Mouse (Mus musculus): ENCODE measurements around the gene Acy3. TPM values are rescaled to one million over a fixed set of nuclear protein-coding genes. Genes with fewer than 3 reads are reported as not detected.

Gene Acy3
- polyA plus RNA-seq, 1 experiment from 2014 or later: 1.3 TPM

GRCm38 (mm10) chr19:4005091-4005490 is 18.7 kb downstream of the Acy3 start:
- Histone ChIP-seq H3K9me3 (no peaks in the 10 kb centered on the region), H3K36me3 (peaks cover 50% of the 10 kb centered on the region), H3K27ac (replicated peaks) (no peak overlapping the region), H3K27me3 (0 out of 2 replicates have a peak, but pooled peaks cover 7% of the 10 kb centered on the region), H3K4me1 (peaks cover 10% of the 10 kb centered on the region), H3K4me3 (no peak overlapping the region), H3K9ac (replicated peaks) (no peak overlapping the region), H3K4me2 (replicated peaks) (no peak overlapping the region)
- no peak for ATAC-seq (ENCODE audit: low FRiP score, low read depth)
- 88% methylated on average over 9 of the region's 9 CpGs for WGBS

DNA sequence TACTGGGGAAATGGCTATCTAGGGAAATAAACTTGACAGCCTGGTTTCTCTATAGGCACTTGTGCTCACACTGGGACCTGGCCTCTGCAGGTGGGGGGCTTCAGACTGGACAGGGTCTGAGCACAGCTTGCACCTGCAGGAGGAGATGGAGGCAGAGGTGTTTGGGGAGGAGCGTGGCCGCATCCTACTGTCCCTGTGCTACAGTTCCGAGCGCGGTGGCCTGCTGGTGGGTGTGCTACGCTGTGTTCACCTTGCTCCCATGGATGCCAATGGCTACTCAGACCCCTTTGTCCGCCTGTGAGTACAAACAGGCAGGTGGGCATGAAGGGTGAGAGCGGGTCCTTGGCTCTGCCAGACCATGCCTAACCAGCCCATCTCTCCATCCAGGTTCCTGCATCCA is 19.6 kb downstream of the Acy3 start:
- Histone ChIP-seq H3K9me3 (no peaks in the 10 kb centered on the region), H3K36me3 (peaks cover 54% of the 10 kb centered on the region), H3K27ac (replicated peaks) (no peak overlapping the region), H3K4me1 (peaks cover 7% of the 10 kb centered on the region), H3K27me3 (0 out of 2 replicates have a peak, but pooled peaks cover 7% of the 10 kb centered on the region), H3K4me2 (replicated peaks) (no peak overlapping the region), H3K4me3 (no peak overlapping the region), H3K9ac (replicated peaks) (no peak overlapping the region)
- whole genome bisulfite sequencing: 93% methylated on average over 8 of the region's 8 CpGs
- no peak for ATAC-seq (ENCODE audit: low FRiP score, low read depth)

- no peak for ATAC-seq (ENCODE audit: low FRiP score, low read depth)
- no peak overlapping the region for H3K4me3 ChIP-seq
- no peaks in the 10 kb centered on the region for H3K9me3 ChIP-seq
- H3K4me2 ChIP-seq (replicated peaks): no peak overlapping the region
- H3K9ac ChIP-seq (replicated peaks): no peak overlapping the region
- 92% methylated on average over 5 of the region's 5 CpGs for WGBS
- H3K27me3 ChIP-seq: no peaks in the 10 kb centered on the region
- H3K4me1 ChIP-seq: peaks cover 9% of the 10 kb centered on the region
- no peak overlapping the region for H3K27ac ChIP-seq (replicated peaks)
- peaks cover 44% of the 10 kb centered on the region for H3K36me3 ChIP-seq
Measured at GRCm38 (mm10) chr19:4011086-4011485, 24.7 kb downstream of the Acy3 start.

- peak; percentile 100 for ATAC-seq (ENCODE audit: low FRiP score, low read depth)
- Histone ChIP-seq H3K4me3 (peak within 1 kb of the TSS; percentile 75), H3K4me1 (peaks cover 9% of the 10 kb centered on the region), H3K27me3 (no peaks in the 10 kb centered on the region), H3K4me2 (replicated peaks) (peak within 1 kb of the TSS; percentile 77), H3K9me3 (no peaks in the 10 kb centered on the region), H3K36me3 (peaks cover 30% of the 10 kb centered on the region), H3K27ac (replicated peaks) (peak within 1 kb of the TSS; percentile 47; the same call in 1 of the 2 replicates), H3K9ac (replicated peaks) (peak within 1 kb of the TSS; percentile 65)
- under 1% methylated on average over 45 of the region's 45 CpGs for WGBS
Measured at GRCm38 (mm10) chr19:4012432-4013022, 26.2 kb downstream of the Acy3 start, which contains the start of gene Ndufv1. Ndufv1 (minus strand) TSS chr19:4012806.

- ATAC-seq (ENCODE audit: low FRiP score, low read depth): no peak
- 20% methylated on average over 9 of the region's 9 CpGs for WGBS
- Histone ChIP-seq H3K4me2 (replicated peaks) (peak overlapping the region; percentile 47), H3K27ac (replicated peaks) (no peak overlapping the region), H3K9me3 (no peaks in the 10 kb centered on the region), H3K9ac (replicated peaks) (peak overlapping the region; percentile 26; the same call in 1 of the 2 replicates), H3K27me3 (no peaks in the 10 kb centered on the region), H3K4me3 (peak overlapping the region; percentile 75), H3K4me1 (peaks cover 9% of the 10 kb centered on the region), H3K36me3 (peaks cover 24% of the 10 kb centered on the region)
Measured at GRCm38 (mm10) chr19:4013066-4013465, 26.7 kb downstream of the Acy3 start.

DNA sequence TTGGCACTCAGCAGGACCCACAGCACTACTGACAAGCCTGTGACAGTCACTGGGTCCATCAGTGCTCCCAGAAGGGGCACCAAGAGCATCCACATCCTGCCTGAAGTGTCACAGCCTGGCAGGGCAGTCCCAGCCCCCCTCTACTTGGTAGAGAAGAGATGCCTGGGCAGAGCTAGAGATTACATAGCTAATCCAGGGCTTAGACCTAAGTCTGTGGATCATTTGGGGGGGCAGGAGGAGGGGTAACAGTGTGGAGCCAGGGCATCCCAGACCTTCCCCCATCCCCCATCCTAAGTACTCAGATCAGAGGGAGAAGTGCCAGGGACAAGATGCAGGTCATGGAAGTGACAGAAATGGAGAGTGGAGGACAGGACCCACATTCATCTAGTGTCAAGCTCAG is 28.4 kb downstream of the Acy3 start:
- Histone ChIP-seq H3K9me3 (no peaks in the 10 kb centered on the region), H3K4me3 (no peak overlapping the region), H3K27ac (replicated peaks) (no peak overlapping the region), H3K9ac (replicated peaks) (no peak overlapping the region), H3K36me3 (peaks cover 7% of the 10 kb centered on the region), H3K4me1 (peaks cover 9% of the 10 kb centered on the region), H3K4me2 (replicated peaks) (no peak overlapping the region), H3K27me3 (0 out of 2 replicates have a peak, but pooled peaks cover 5% of the 10 kb centered on the region)
- ATAC-seq (ENCODE audit: low FRiP score, low read depth): no peak

DNA sequence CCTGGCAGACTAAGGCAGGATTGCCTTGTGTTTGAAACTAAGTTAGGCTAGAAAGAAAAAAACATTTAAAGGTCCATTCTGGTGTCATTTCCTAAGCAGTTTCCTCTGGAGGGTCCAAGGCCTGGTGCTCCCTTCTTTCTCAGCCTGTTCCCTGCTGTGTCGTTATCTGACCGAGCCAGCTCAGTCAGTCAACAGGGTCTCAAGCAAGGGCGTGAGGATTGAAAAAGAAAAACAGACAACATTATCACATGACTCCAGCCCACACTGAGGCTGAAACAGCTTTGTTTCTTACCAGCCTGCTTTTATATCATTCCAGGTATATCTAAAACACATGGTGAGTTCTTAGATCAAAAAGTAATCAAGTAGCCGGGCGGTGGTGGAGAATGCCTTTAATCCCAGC is 29.3 kb downstream of the Acy3 start:
- Histone ChIP-seq H3K4me1 (peaks cover 9% of the 10 kb centered on the region), H3K27ac (replicated peaks) (no peak overlapping the region), H3K27me3 (0 out of 2 replicates have a peak, but pooled peaks cover 5% of the 10 kb centered on the region), H3K9me3 (no peaks in the 10 kb centered on the region), H3K4me3 (no peak overlapping the region), H3K4me2 (replicated peaks) (no peak overlapping the region), H3K36me3 (no peaks in the 10 kb centered on the region), H3K9ac (replicated peaks) (no peak overlapping the region)
- 75% methylated on average over 5 of the region's 5 CpGs for WGBS
- no peak for ATAC-seq (ENCODE audit: low FRiP score, low read depth)

- Histone ChIP-seq H3K27me3 (0 out of 2 replicates have a peak, but pooled peaks cover 5% of the 10 kb centered on the region), H3K9ac (replicated peaks) (no peak overlapping the region), H3K27ac (replicated peaks) (no peak overlapping the region), H3K36me3 (no peaks in the 10 kb centered on the region), H3K4me2 (replicated peaks) (no peak overlapping the region), H3K9me3 (no peaks in the 10 kb centered on the region), H3K4me3 (no peak overlapping the region), H3K4me1 (no peaks in the 10 kb centered on the region)
- WGBS: 71% methylated on average over 10 of the region's 10 CpGs
- no peak for ATAC-seq (ENCODE audit: low FRiP score, low read depth)
Measured at GRCm38 (mm10) chr19:4017921-4018587, 31.7 kb downstream of the Acy3 start.

DNA sequence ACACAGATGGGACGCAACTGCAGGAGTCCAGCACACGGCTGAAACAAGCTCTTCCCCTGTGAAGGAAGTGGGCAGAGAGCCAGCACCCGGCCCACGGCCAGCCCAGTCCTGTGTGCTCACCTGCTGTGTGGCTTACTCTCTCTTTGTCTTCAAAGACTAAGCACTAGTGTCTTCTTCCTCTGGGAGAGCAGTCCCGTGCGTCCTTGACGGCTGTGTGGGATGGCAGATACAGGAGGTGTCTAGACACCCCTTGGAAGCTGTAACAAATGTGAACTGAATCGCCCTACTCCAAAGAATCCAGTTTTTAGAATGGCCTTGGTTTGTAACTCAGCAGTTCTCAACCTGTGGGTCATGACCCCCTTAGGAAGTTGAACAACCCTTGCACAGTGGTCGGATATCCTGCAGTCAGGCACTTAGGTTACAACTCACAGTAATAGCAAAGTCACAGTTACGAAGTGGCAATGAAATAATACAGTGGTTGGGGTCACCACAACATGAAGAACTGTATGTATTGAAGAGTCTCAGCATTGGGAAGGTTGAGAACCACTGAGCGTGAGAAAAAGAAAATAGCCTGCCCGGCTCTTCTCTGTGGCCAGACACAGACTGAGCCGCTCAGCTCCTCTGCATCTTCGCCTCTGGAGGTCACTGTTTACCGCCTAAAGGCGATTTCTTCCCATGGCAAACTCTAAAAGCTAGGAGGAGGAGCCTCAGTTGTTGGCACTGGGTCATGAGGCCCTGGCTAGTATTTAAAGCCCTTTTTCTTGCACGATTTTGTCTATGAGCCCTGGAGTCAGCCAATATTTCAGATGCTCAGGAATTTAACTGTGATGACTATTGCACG is 32.6 kb downstream of the Acy3 start:
- 0 out of 2 replicates have a peak, but pooled peaks have one; percentile 38 for ATAC-seq (ENCODE audit: low FRiP score, low read depth)
- no peak overlapping the region for H3K4me2 ChIP-seq (replicated peaks)
- no peaks in the 10 kb centered on the region for H3K4me1 ChIP-seq
- no peak overlapping the region for H3K27ac ChIP-seq (replicated peaks)
- no peaks in the 10 kb centered on the region for H3K9me3 ChIP-seq
- 0 out of 2 replicates have a peak, but pooled peaks cover 5% of the 10 kb centered on the region for H3K27me3 ChIP-seq
- no peaks in the 10 kb centered on the region for H3K36me3 ChIP-seq
- 34% methylated on average over 18 of the region's 18 CpGs for WGBS
- no peak overlapping the region for H3K4me3 ChIP-seq
- no peak overlapping the region for H3K9ac ChIP-seq (replicated peaks)

DNA sequence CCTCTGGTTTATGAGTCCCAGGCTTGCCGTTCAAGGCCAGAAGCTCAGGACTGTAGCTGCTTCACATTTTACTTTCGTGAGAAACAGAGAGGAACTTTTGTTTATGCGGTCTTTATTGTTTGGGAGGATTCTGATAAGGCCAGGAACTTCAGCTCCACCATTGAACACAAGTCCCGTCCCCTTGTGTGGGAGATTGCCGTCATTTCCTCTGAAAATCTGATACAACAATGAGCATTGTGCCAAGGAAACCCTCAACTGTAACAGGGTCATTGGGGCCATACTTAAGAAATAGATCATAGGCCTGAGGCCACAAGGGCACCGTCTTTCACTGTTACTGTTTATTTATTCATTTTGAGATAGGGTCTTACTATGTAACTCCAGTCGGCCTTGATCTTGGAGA is 36.8 kb downstream of the Acy3 start:
- Histone ChIP-seq H3K4me3 (no peak overlapping the region), H3K4me2 (replicated peaks) (no peak overlapping the region), H3K9ac (replicated peaks) (no peak overlapping the region), H3K9me3 (no peaks in the 10 kb centered on the region), H3K36me3 (no peaks in the 10 kb centered on the region), H3K27ac (replicated peaks) (no peak overlapping the region), H3K27me3 (0 out of 2 replicates have a peak, but pooled peaks cover 5% of the 10 kb centered on the region), H3K4me1 (no peaks in the 10 kb centered on the region)
- WGBS: 82% methylated on average over 7 of the region's 7 CpGs
- no peak for ATAC-seq (ENCODE audit: low FRiP score, low read depth)

DNA sequence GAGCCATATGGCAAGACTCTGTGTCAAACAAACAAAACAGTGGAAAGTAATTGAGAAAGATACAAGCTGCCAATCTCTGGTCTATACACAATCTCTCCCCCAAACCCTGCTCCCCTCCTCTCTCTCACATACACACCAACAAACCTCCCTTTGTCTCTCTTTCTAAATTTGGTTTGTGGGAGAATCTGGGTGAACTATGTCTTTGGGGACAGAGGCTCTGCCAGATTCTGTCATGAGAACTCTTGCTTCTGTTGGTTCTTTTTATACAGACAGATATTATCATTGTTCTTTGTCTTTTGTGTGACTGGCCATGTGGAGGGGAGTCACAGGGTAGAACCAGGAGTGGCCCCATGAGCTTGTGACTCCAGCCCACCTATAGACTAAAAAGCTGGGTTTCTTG is 41.2 kb downstream of the Acy3 start:
- H3K27ac ChIP-seq (replicated peaks): no peak overlapping the region
- H3K36me3 ChIP-seq: no peaks in the 10 kb centered on the region
- no peaks in the 10 kb centered on the region for H3K9me3 ChIP-seq
- no peak overlapping the region for H3K4me2 ChIP-seq (replicated peaks)
- no peak overlapping the region for H3K9ac ChIP-seq (replicated peaks)
- no peaks in the 10 kb centered on the region for H3K4me1 ChIP-seq
- H3K4me3 ChIP-seq: no peak overlapping the region
- no peaks in the 10 kb centered on the region for H3K27me3 ChIP-seq
- ATAC-seq (ENCODE audit: low FRiP score, low read depth): no peak

GRCm38 (mm10) chr19:4032668-4033067 is 46.3 kb downstream of the Acy3 start:
- no peaks in the 10 kb centered on the region for H3K9me3 ChIP-seq
- H3K4me2 ChIP-seq (replicated peaks): no peak overlapping the region
- H3K27ac ChIP-seq (replicated peaks): no peak overlapping the region
- ATAC-seq (ENCODE audit: low FRiP score, low read depth): no peak
- no peaks in the 10 kb centered on the region for H3K36me3 ChIP-seq
- H3K4me1 ChIP-seq: peaks cover 10% of the 10 kb centered on the region
- H3K27me3 ChIP-seq: no peaks in the 10 kb centered on the region
- no peak overlapping the region for H3K9ac ChIP-seq (replicated peaks)
- no peak overlapping the region for H3K4me3 ChIP-seq
- WGBS: 43% methylated on average over 7 of the region's 7 CpGs

Data from midbrain, embryonic 12.5 days (tissue).